Mouse (Mus musculus): Measurements from ENCODE around the gene Wrap73. TPM values are rescaled to one million over a fixed set of nuclear protein-coding genes. Genes with fewer than 3 reads are reported as not detected.

Wrap73 gene
- total RNA-seq, 1 experiment = 24.9 TPM

GRCm38 (mm10) chr4:154205392-154205791, 63.2 kb downstream of the Wrap73 start:
- H3K27ac ChIP-seq (ENCODE audit: insufficient read depth, low read depth, low read length, poor library complexity, severe bottlenecking) = no peak overlapping the region
- peaks cover 0 to 10% of the 10 kb centered on the region in 2 experiments; a peak in 1 of 4 replicates for H3K4me1 ChIP-seq (ENCODE audit: control insufficient read depth in 2 of 2, insufficient read depth in 2 of 2, low read length in 2 of 2, poor library complexity in 1 of 2)
- in situ Hi-C loops (cut with MboI; ENCODE audit: low sequenced_read_pairs in 2 of 2, unreplicated experiment in 2 of 2) = loop anchor here in 1 of 2 experiments (5.0 kb wide), 1 partner anchor 43 kb away; the partner anchor contains the start of gene Tprgl
- no peak overlapping the region for H3K4me3 ChIP-seq (ENCODE audit: insufficient read depth in 1 of 2, low read depth in 1 of 2, low read length in 2 of 2, poor library complexity in 1 of 2, severe bottlenecking in 1 of 2)
- H3K9ac ChIP-seq (ENCODE audit: insufficient read depth, low read depth, low read length, poor library complexity, severe bottlenecking) = no peak overlapping the region
- H3K9me3 ChIP-seq (ENCODE audit: control insufficient read depth, insufficient read depth, low read depth, low read length) = no peaks in the 10 kb centered on the region
- DNase-seq (ENCODE audit: low read depth, low spot score) = no peak
- no peaks in the 10 kb centered on the region for H3K36me3 ChIP-seq (ENCODE audit: control insufficient read depth, insufficient read depth, low read length, poor library complexity, severe bottlenecking)
- no peak for TF ChIP-seq MAFK (IDR thresholded peaks at IDR 0.05; ENCODE audit: insufficient read depth, low read depth, low read length)
- no peak for TF ChIP-seq CHD2 (IDR thresholded peaks at IDR 0.05; ENCODE audit: low read depth, low read length)
- no peak for TF ChIP-seq HCFC1 (IDR thresholded peaks at IDR 0.05; ENCODE audit: borderline replicate concordance, insufficient read depth, low read length)
- TF ChIP-seq ZC3H11A (IDR thresholded peaks at IDR 0.05; ENCODE audit: borderline replicate concordance, low read depth, low read length) = no peak
- no peak for TF ChIP-seq ZNF384 (IDR thresholded peaks at IDR 0.05; ENCODE audit: low read depth, low read length)

GRCm38 (mm10) chr4:154207261-154207660, 65.1 kb downstream of the Wrap73 start:
- no peak overlapping the region for H3K27ac ChIP-seq (ENCODE audit: insufficient read depth, low read depth, low read length, poor library complexity, severe bottlenecking)
- in situ Hi-C loops (cut with MboI; ENCODE audit: low sequenced_read_pairs in 2 of 2, unreplicated experiment in 2 of 2) = loop anchor here in 1 of 2 experiments (5.0 kb wide), 1 partner anchor 45 kb away; the partner anchor contains the start of gene Tprgl

GRCm38 (mm10) chr4:154209054-154209453, 66.9 kb downstream of the Wrap73 start:
- H3K9ac ChIP-seq (ENCODE audit: insufficient read depth, low read depth, low read length, poor library complexity, severe bottlenecking) = no peak overlapping the region
- in situ Hi-C loops (cut with MboI; ENCODE audit: low sequenced_read_pairs in 2 of 2, unreplicated experiment in 2 of 2) = loop anchor here in 1 of 2 experiments (5.0 kb wide), 1 partner anchor 47 kb away; the partner anchor contains the start of gene Tprgl

More at GRCm38 (mm10) chr4:154207261-154207660, 65.1 kb downstream of the Wrap73 start:
- Histone ChIP-seq H3K4me3 (ENCODE audit: insufficient read depth in 1 of 2, low read depth in 1 of 2, low read length in 2 of 2, poor library complexity in 1 of 2, severe bottlenecking in 1 of 2) (no peak overlapping the region), H3K9ac (ENCODE audit: insufficient read depth, low read depth, low read length, poor library complexity, severe bottlenecking) (no peak overlapping the region), H3K9me3 (ENCODE audit: control insufficient read depth, insufficient read depth, low read depth, low read length) (no peaks in the 10 kb centered on the region), H3K4me1 (ENCODE audit: control insufficient read depth in 2 of 2, insufficient read depth in 2 of 2, low read length in 2 of 2, poor library complexity in 1 of 2) (peaks cover 0 to 10% of the 10 kb centered on the region in 2 experiments; a peak in 1 of 4 replicates), H3K36me3 (ENCODE audit: control insufficient read depth, insufficient read depth, low read length, poor library complexity, severe bottlenecking) (no peaks in the 10 kb centered on the region)
- peak; percentile 77 for TF ChIP-seq ZC3H11A (IDR thresholded peaks at IDR 0.05; ENCODE audit: borderline replicate concordance, low read depth, low read length)
- no peak for TF ChIP-seq MAFK (IDR thresholded peaks at IDR 0.05; ENCODE audit: insufficient read depth, low read depth, low read length)
- DNase-seq (ENCODE audit: low read depth, low spot score) = peak; percentile 55

GRCm38 (mm10) chr4:154209825-154210224, 67.7 kb downstream of the Wrap73 start:
- TF ChIP-seq CHD2 (IDR thresholded peaks at IDR 0.05; ENCODE audit: low read depth, low read length) (no peak), MAFK (IDR thresholded peaks at IDR 0.05; ENCODE audit: insufficient read depth, low read depth, low read length) (no peak), HCFC1 (IDR thresholded peaks at IDR 0.05; ENCODE audit: borderline replicate concordance, insufficient read depth, low read length) (no peak), ZNF384 (IDR thresholded peaks at IDR 0.05; ENCODE audit: low read depth, low read length) (no peak), ZC3H11A (IDR thresholded peaks at IDR 0.05; ENCODE audit: borderline replicate concordance, low read depth, low read length) (no peak)
- in situ Hi-C loops (cut with MboI; ENCODE audit: low sequenced_read_pairs in 2 of 2, unreplicated experiment in 2 of 2) = loop anchor here in 1 of 2 experiments (5.0 kb wide), 1 partner anchor 48 kb away; the partner anchor contains the start of gene Tprgl
- Histone ChIP-seq H3K9ac (ENCODE audit: insufficient read depth, low read depth, low read length, poor library complexity, severe bottlenecking) (no peak overlapping the region), H3K27ac (ENCODE audit: insufficient read depth, low read depth, low read length, poor library complexity, severe bottlenecking) (no peak overlapping the region), H3K9me3 (ENCODE audit: control insufficient read depth, insufficient read depth, low read depth, low read length) (no peaks in the 10 kb centered on the region), H3K4me1 (ENCODE audit: control insufficient read depth in 2 of 2, insufficient read depth in 2 of 2, low read length in 2 of 2, poor library complexity in 1 of 2) (peaks cover 0 to 15% of the 10 kb centered on the region in 2 experiments; a peak in 1 of 4 replicates), H3K4me3 (ENCODE audit: insufficient read depth in 1 of 2, low read depth in 1 of 2, low read length in 2 of 2, poor library complexity in 1 of 2, severe bottlenecking in 1 of 2) (no peak overlapping the region), H3K36me3 (ENCODE audit: control insufficient read depth, insufficient read depth, low read length, poor library complexity, severe bottlenecking) (no peaks in the 10 kb centered on the region)
- DNase-seq (ENCODE audit: low read depth, low spot score) = peak; percentile 26

More at GRCm38 (mm10) chr4:154209054-154209453, 66.9 kb downstream of the Wrap73 start:
- no peak overlapping the region for H3K4me3 ChIP-seq (ENCODE audit: insufficient read depth in 1 of 2, low read depth in 1 of 2, low read length in 2 of 2, poor library complexity in 1 of 2, severe bottlenecking in 1 of 2)
- peaks cover 0 to 15% of the 10 kb centered on the region in 2 experiments; a peak in 1 of 4 replicates for H3K4me1 ChIP-seq (ENCODE audit: control insufficient read depth in 2 of 2, insufficient read depth in 2 of 2, low read length in 2 of 2, poor library complexity in 1 of 2)
- H3K36me3 ChIP-seq (ENCODE audit: control insufficient read depth, insufficient read depth, low read length, poor library complexity, severe bottlenecking) = no peaks in the 10 kb centered on the region
- no peaks in the 10 kb centered on the region for H3K9me3 ChIP-seq (ENCODE audit: control insufficient read depth, insufficient read depth, low read depth, low read length)
- no peak for DNase-seq (ENCODE audit: low read depth, low spot score)
- H3K27ac ChIP-seq (ENCODE audit: insufficient read depth, low read depth, low read length, poor library complexity, severe bottlenecking) = no peak overlapping the region
- no peak for TF ChIP-seq HCFC1 (IDR thresholded peaks at IDR 0.05; ENCODE audit: borderline replicate concordance, insufficient read depth, low read length)
- TF ChIP-seq CHD2 (IDR thresholded peaks at IDR 0.05; ENCODE audit: low read depth, low read length) = no peak
- TF ChIP-seq ZC3H11A (IDR thresholded peaks at IDR 0.05; ENCODE audit: borderline replicate concordance, low read depth, low read length) = no peak
- no peak for TF ChIP-seq MAFK (IDR thresholded peaks at IDR 0.05; ENCODE audit: insufficient read depth, low read depth, low read length)
- no peak for TF ChIP-seq ZNF384 (IDR thresholded peaks at IDR 0.05; ENCODE audit: low read depth, low read length)

Measured in ES-E14 (cell line).